Mouse (Mus musculus): Measurements from ENCODE around the gene Acox2. TPM values are rescaled to one million over a fixed set of nuclear protein-coding genes. Genes with fewer than 3 reads are reported as not detected.
A peak's percentile ranks its signal among the peaks of the same experiment; 100 is the strongest.
"Not testable (repeated sequence)": the region's sequence is repeated elsewhere in the genome, so short reads cannot be mapped to it uniquely, and the experiment has no call there.

Acox2 gene
- polyA plus RNA-seq, 1 experiment from 2014 or later, result 1.3 TPM

GRCm38 (mm10) chr14:8283784-8284183, 24.6 kb upstream of the Acox2 start:
- H3K4me3 ChIP-seq (ENCODE audit: low read length), result no peak overlapping the region
- H3K4me1 ChIP-seq (replicated peaks; ENCODE audit: control insufficient read depth, insufficient read depth, low read length), result peaks cover 8% of the 10 kb centered on the region
- no peak overlapping the region for H3K27ac ChIP-seq (ENCODE audit: low read length)
- no peaks in the 10 kb centered on the region for H3K9me3 ChIP-seq (ENCODE audit: control insufficient read depth, low read length)
- H3K9ac ChIP-seq (ENCODE audit: low read length), result no peak overlapping the region
- peak; percentile 56; the same call in 1 of the 2 replicates for ATAC-seq (ENCODE audit: low read depth)
- H3K27me3 ChIP-seq (ENCODE audit: control insufficient read depth, insufficient read depth, low read depth, low read length), result no peaks in the 10 kb centered on the region
- no peaks in the 10 kb centered on the region for H3K36me3 ChIP-seq (ENCODE audit: control insufficient read depth, insufficient read depth, low read length)
- H3K4me2 ChIP-seq (ENCODE audit: low read depth, low read length), result no peak overlapping the region

- not testable (repeated sequence) for H3K4me1 ChIP-seq (replicated peaks; ENCODE audit: control insufficient read depth, insufficient read depth, low read length); H3K4me2 ChIP-seq (ENCODE audit: low read depth, low read length); H3K9me3 ChIP-seq (ENCODE audit: control insufficient read depth, low read length); H3K27ac ChIP-seq (ENCODE audit: low read length); H3K27me3 ChIP-seq (ENCODE audit: control insufficient read depth, insufficient read depth, low read depth, low read length); ATAC-seq (ENCODE audit: low read depth); H3K36me3 ChIP-seq (ENCODE audit: control insufficient read depth, insufficient read depth, low read length); H3K9ac ChIP-seq (ENCODE audit: low read length); H3K4me3 ChIP-seq (ENCODE audit: low read length)
- 80% methylated on average over 8 of the region's 8 CpGs for WGBS
These were observed 12.1 kb upstream of the Acox2 start for GRCm38 (mm10) chr14:8271281-8271680.

- Histone ChIP-seq H3K9me3 (ENCODE audit: control insufficient read depth, low read length) (no peaks in the 10 kb centered on the region), H3K27me3 (ENCODE audit: control insufficient read depth, insufficient read depth, low read depth, low read length) (no peaks in the 10 kb centered on the region), H3K4me1 (replicated peaks; ENCODE audit: control insufficient read depth, insufficient read depth, low read length) (no peaks in the 10 kb centered on the region), H3K9ac (ENCODE audit: low read length) (no peak overlapping the region), H3K4me3 (ENCODE audit: low read length) (no peak overlapping the region), H3K4me2 (ENCODE audit: low read depth, low read length) (no peak overlapping the region), H3K27ac (ENCODE audit: low read length) (no peak overlapping the region), H3K36me3 (ENCODE audit: control insufficient read depth, insufficient read depth, low read length) (no peaks in the 10 kb centered on the region)
- no peak for ATAC-seq (ENCODE audit: low read depth)
- WGBS, result 89% methylated on average over 1 of the region's 1 CpGs
These were observed 5.2 kb upstream of the Acox2 start for GRCm38 (mm10) chr14:8264378-8264777.

GRCm38 (mm10) chr14:8262242-8262641, 3.1 kb upstream of the Acox2 start:
- H3K4me3 ChIP-seq (ENCODE audit: low read length), result no peak overlapping the region
- ATAC-seq (ENCODE audit: low read depth), result no peak
- no peaks in the 10 kb centered on the region for H3K36me3 ChIP-seq (ENCODE audit: control insufficient read depth, insufficient read depth, low read length)
- H3K27me3 ChIP-seq (ENCODE audit: control insufficient read depth, insufficient read depth, low read depth, low read length), result no peaks in the 10 kb centered on the region
- H3K27ac ChIP-seq (ENCODE audit: low read length), result no peak overlapping the region
- 41% methylated on average over 1 of the region's 1 CpGs for WGBS
- H3K4me1 ChIP-seq (replicated peaks; ENCODE audit: control insufficient read depth, insufficient read depth, low read length), result no peaks in the 10 kb centered on the region; the same call in 1 of the 2 replicates
- H3K9me3 ChIP-seq (ENCODE audit: control insufficient read depth, low read length), result no peaks in the 10 kb centered on the region
- H3K9ac ChIP-seq (ENCODE audit: low read length), result no peak overlapping the region
- no peak overlapping the region for H3K4me2 ChIP-seq (ENCODE audit: low read depth, low read length)

GRCm38 (mm10) chr14:8260214-8260613, 1.1 kb upstream of the Acox2 start:
- Histone ChIP-seq H3K9me3 (ENCODE audit: control insufficient read depth, low read length) (no peaks in the 10 kb centered on the region), H3K4me2 (ENCODE audit: low read depth, low read length) (no peak overlapping the region), H3K9ac (ENCODE audit: low read length) (no peak overlapping the region), H3K27me3 (ENCODE audit: control insufficient read depth, insufficient read depth, low read depth, low read length) (no peaks in the 10 kb centered on the region), H3K4me1 (replicated peaks; ENCODE audit: control insufficient read depth, insufficient read depth, low read length) (no peaks in the 10 kb centered on the region; the same call in 1 of the 2 replicates), H3K36me3 (ENCODE audit: control insufficient read depth, insufficient read depth, low read length) (no peaks in the 10 kb centered on the region), H3K4me3 (ENCODE audit: low read length) (no peak overlapping the region), H3K27ac (ENCODE audit: low read length) (no peak overlapping the region)
- WGBS, result 72% methylated on average over 5 of the region's 5 CpGs
- no peak for ATAC-seq (ENCODE audit: low read depth)

GRCm38 (mm10) chr14:8258752-8259151, 401 bp downstream of the Acox2 start:
- H3K9ac ChIP-seq (ENCODE audit: low read length), result no peak overlapping the region
- no peaks in the 10 kb centered on the region for H3K9me3 ChIP-seq (ENCODE audit: control insufficient read depth, low read length)
- H3K4me2 ChIP-seq (ENCODE audit: low read depth, low read length), result no peak overlapping the region
- WGBS, result 47% methylated on average over 3 of the region's 3 CpGs
- H3K27me3 ChIP-seq (ENCODE audit: control insufficient read depth, insufficient read depth, low read depth, low read length), result no peaks in the 10 kb centered on the region
- H3K4me1 ChIP-seq (replicated peaks; ENCODE audit: control insufficient read depth, insufficient read depth, low read length), result no peaks in the 10 kb centered on the region; the same call in 1 of the 2 replicates
- no peak overlapping the region for H3K27ac ChIP-seq (ENCODE audit: low read length)
- no peaks in the 10 kb centered on the region for H3K36me3 ChIP-seq (ENCODE audit: control insufficient read depth, insufficient read depth, low read length)
- no peak overlapping the region for H3K4me3 ChIP-seq (ENCODE audit: low read length)
- peak; percentile 59 for ATAC-seq (ENCODE audit: low read depth)

- Histone ChIP-seq H3K4me1 (replicated peaks; ENCODE audit: control insufficient read depth, insufficient read depth, low read length) (no peaks in the 10 kb centered on the region; the same call in 1 of the 2 replicates), H3K4me2 (ENCODE audit: low read depth, low read length) (no peak overlapping the region), H3K9me3 (ENCODE audit: control insufficient read depth, low read length) (no peaks in the 10 kb centered on the region), H3K27me3 (ENCODE audit: control insufficient read depth, insufficient read depth, low read depth, low read length) (no peaks in the 10 kb centered on the region), H3K36me3 (ENCODE audit: control insufficient read depth, insufficient read depth, low read length) (no peaks in the 10 kb centered on the region), H3K4me3 (ENCODE audit: low read length) (no peak overlapping the region), H3K27ac (ENCODE audit: low read length) (no peak overlapping the region), H3K9ac (ENCODE audit: low read length) (no peak overlapping the region)
- WGBS, result 36% methylated on average over 3 of the region's 3 CpGs
- ATAC-seq (ENCODE audit: low read depth), result peak; percentile 39; the same call in 1 of the 2 replicates
These were observed 872 bp downstream of the Acox2 start for GRCm38 (mm10) chr14:8258335-8258627.

GRCm38 (mm10) chr14:8257521-8258334, 1.4 kb downstream of the Acox2 start:
- H3K9me3 ChIP-seq (ENCODE audit: control insufficient read depth, low read length), result no peaks in the 10 kb centered on the region

GRCm38 (mm10) chr14:8256881-8257280, 2.3 kb downstream of the Acox2 start:
- H3K36me3 ChIP-seq (ENCODE audit: control insufficient read depth, insufficient read depth, low read length), result no peaks in the 10 kb centered on the region
- H3K4me2 ChIP-seq (ENCODE audit: low read depth, low read length), result no peak overlapping the region
- no peaks in the 10 kb centered on the region for H3K9me3 ChIP-seq (ENCODE audit: control insufficient read depth, low read length)
- H3K9ac ChIP-seq (ENCODE audit: low read length), result no peak overlapping the region
- no peak overlapping the region for H3K4me3 ChIP-seq (ENCODE audit: low read length)
- no peak for ATAC-seq (ENCODE audit: low read depth)
- no peak overlapping the region for H3K27ac ChIP-seq (ENCODE audit: low read length)
- no peaks in the 10 kb centered on the region; the same call in 1 of the 2 replicates for H3K4me1 ChIP-seq (replicated peaks; ENCODE audit: control insufficient read depth, insufficient read depth, low read length)
- 61% methylated on average over 5 of the region's 5 CpGs for WGBS
- no peaks in the 10 kb centered on the region for H3K27me3 ChIP-seq (ENCODE audit: control insufficient read depth, insufficient read depth, low read depth, low read length)

More at GRCm38 (mm10) chr14:8257521-8258334, 1.4 kb downstream of the Acox2 start:
- Histone ChIP-seq H3K36me3 (ENCODE audit: control insufficient read depth, insufficient read depth, low read length) (no peaks in the 10 kb centered on the region), H3K4me3 (ENCODE audit: low read length) (no peak overlapping the region), H3K27ac (ENCODE audit: low read length) (no peak overlapping the region), H3K9ac (ENCODE audit: low read length) (no peak overlapping the region), H3K4me2 (ENCODE audit: low read depth, low read length) (no peak overlapping the region), H3K27me3 (ENCODE audit: control insufficient read depth, insufficient read depth, low read depth, low read length) (no peaks in the 10 kb centered on the region), H3K4me1 (replicated peaks; ENCODE audit: control insufficient read depth, insufficient read depth, low read length) (no peaks in the 10 kb centered on the region; the same call in 1 of the 2 replicates)
- no peak for ATAC-seq (ENCODE audit: low read depth)
- 33% methylated on average over 7 of the region's 7 CpGs for WGBS
